8 mouse cellular contexts compared by ENCODE assay signal in genomic region chr3:95494342-95494741, GRCm38 (mm10). TPM values are rescaled to one million over a fixed set of nuclear protein-coding genes. Genes with fewer than 3 reads are reported as not detected.
DNase-seq lines count a peak whose midpoint lies in the region; ATAC-seq and TF ChIP-seq lines count a peak whose summit lies in the region.

No protein-coding gene starts in this region.

- intact Hi-C loops in left cerebral cortex, adult 2 months (cut with DNase I) = no loop called here

- TF ChIP-seq POLR2A in MEL (IDR thresholded peaks at IDR 0.05; ENCODE audit: control insufficient read depth in 1 of 2, insufficient read depth in 1 of 2, low read depth in 1 of 2, low read length in 2 of 2, poor library complexity in 1 of 2) = no peak

- no peaks in the 10 kb centered on the region for H3K9me3 ChIP-seq in intestine, embryonic 14.5 days (ENCODE audit: control insufficient read depth, low read length)
- H3K9me3 ChIP-seq in intestine, embryonic 15.5 days = no peaks in the 10 kb centered on the region
- H3K9me3 ChIP-seq in MEL (replicated peaks; ENCODE audit: insufficient read depth, low read length) = no peaks in the 10 kb centered on the region

- H3K9ac ChIP-seq in intestine, embryonic 14.5 days (ENCODE audit: low read length) = no peak overlapping the region
- no peak overlapping the region for H3K9ac ChIP-seq in intestine, embryonic 15.5 days
- no peak overlapping the region for H3K9ac ChIP-seq in MEL (ENCODE audit: control insufficient read depth, low read depth, low read length, poor library complexity, severe bottlenecking)

- H3K79me2 ChIP-seq in MEL (ENCODE audit: control insufficient read depth, insufficient read depth, low read length, poor library complexity) = no peaks in the 10 kb centered on the region

- WGBS in intestine, embryonic 14.5 days = 64% methylated on average over 6 of the region's 6 CpGs
- WGBS in intestine, embryonic 15.5 days = 63% methylated on average over 6 of the region's 6 CpGs

- no peak for TF ChIP-seq EP300 in MEL (IDR thresholded peaks at IDR 0.05; ENCODE audit: low read depth in 1 of 2, low read length in 2 of 2)

- peak; percentile 75 for DNase-seq in intestine, embryonic 14.5 days (ENCODE audit: low spot score)
- DNase-seq in MEL (ENCODE audit: low read depth, low spot score) = peak; percentile 78
- DNase-seq in cerebellum, adult 9-10 months = peak; percentile 65
- peak; percentile 47 for DNase-seq in gastrocnemius, adult 18-20 months (ENCODE audit: low spot score)
- DNase-seq in left cerebral cortex, adult 2 months (ENCODE audit: extremely low spot score in 1 of 2, low spot score in 2 of 2) = peak; percentile 39 to 46
- DNase-seq in thymus, postnatal 14 days = peak; percentile 40

- H3K36me3 ChIP-seq in intestine, embryonic 14.5 days (ENCODE audit: control insufficient read depth, insufficient read depth, low read length) = peaks cover 72% of the 10 kb centered on the region
- H3K36me3 ChIP-seq in intestine, embryonic 15.5 days = peaks cover 19% of the 10 kb centered on the region
- H3K36me3 ChIP-seq in MEL (ENCODE audit: control insufficient read depth in 1 of 2, insufficient read depth in 2 of 2, low read length in 2 of 2) = peaks cover 0 to 40% of the 10 kb centered on the region in 2 experiments; a peak in 2 of 4 replicates

- no peak overlapping the region for H3K27ac ChIP-seq in intestine, embryonic 14.5 days (ENCODE audit: low read depth)
- H3K27ac ChIP-seq in intestine, embryonic 15.5 days = no peak overlapping the region
- H3K27ac ChIP-seq in MEL (ENCODE audit: control insufficient read depth, low read depth, low read length) = no peak overlapping the region
- H3K27ac ChIP-seq in left cerebral cortex, adult 2 months = peak overlapping the region; percentile 54; the same call in 1 of the 2 replicates

- H3K4me2 ChIP-seq in intestine, embryonic 14.5 days (ENCODE audit: low read length) = no peak overlapping the region
- H3K4me2 ChIP-seq in intestine, embryonic 15.5 days (replicated peaks) = no peak overlapping the region

- no peak overlapping the region for H3K4me3 ChIP-seq in intestine, embryonic 14.5 days (ENCODE audit: low read depth, low read length)
- H3K4me3 ChIP-seq in intestine, embryonic 15.5 days (replicated peaks) = no peak overlapping the region
- no peak overlapping the region for H3K4me3 ChIP-seq in MEL (ENCODE audit: control insufficient read depth in 1 of 2, insufficient read depth in 1 of 2, low read depth in 2 of 2, low read length in 2 of 2)
- no peak overlapping the region for H3K4me3 ChIP-seq in left cerebral cortex, adult 2 months

- no peaks in the 10 kb centered on the region for H3K4me1 ChIP-seq in intestine, embryonic 14.5 days (replicated peaks; ENCODE audit: control insufficient read depth, insufficient read depth, low read length)
- no peaks in the 10 kb centered on the region for H3K4me1 ChIP-seq in intestine, embryonic 15.5 days (replicated peaks)
- no peaks in the 10 kb centered on the region for H3K4me1 ChIP-seq in MEL (ENCODE audit: control insufficient read depth in 1 of 2, insufficient read depth in 2 of 2, low read length in 2 of 2)

- H3K27me3 ChIP-seq in intestine, embryonic 14.5 days (replicated peaks; ENCODE audit: control insufficient read depth, insufficient read depth, low read length) = no peaks in the 10 kb centered on the region
- H3K27me3 ChIP-seq in intestine, embryonic 15.5 days (replicated peaks) = no peaks in the 10 kb centered on the region
- no peaks in the 10 kb centered on the region for H3K27me3 ChIP-seq in MEL (ENCODE audit: control insufficient read depth in 1 of 2, insufficient read depth in 2 of 2, low read length in 2 of 2)

- peak; percentile 93 to 98 (median 93) for TF ChIP-seq CTCF in MEL (IDR thresholded peaks at IDR 0.05 in 2 of 3, conservative IDR thresholded peaks at IDR 0.05 in 1 of 3; ENCODE audit: control insufficient read depth in 1 of 3, insufficient read depth in 1 of 3, low read depth in 2 of 3, low read length in 3 of 3, poor library complexity in 1 of 3, severe bottlenecking in 1 of 3)
- TF ChIP-seq CTCF in left cerebral cortex, adult 2 months (IDR thresholded peaks at IDR 0.05) = peak; percentile 66

- ATAC-seq in intestine, embryonic 14.5 days (replicated peaks; ENCODE audit: low FRiP score, low TSS enrichment, low read depth) = no peak
- ATAC-seq in intestine, embryonic 15.5 days = no peak
- ATAC-seq in megakaryocyte progenitor cell, adult 5-6 weeks (replicated peaks; ENCODE audit: poor library complexity) = peak; percentile 96

- TF ChIP-seq RAD21 in MEL (IDR thresholded peaks at IDR 0.05; ENCODE audit: low read depth, low read length) = peak; percentile 77

TF ChIP-seq in MEL, 35 proteins besides CTCF, POLR2A, EP300 and RAD21:
- TF ChIP-seq SMC3 (IDR thresholded peaks at IDR 0.05; ENCODE audit: low read depth, low read length) (peak; percentile 87), ZC3H11A (IDR thresholded peaks at IDR 0.05; ENCODE audit: low read depth, low read length) (peak; percentile 46), KAT2A (conservative IDR thresholded peaks at IDR 0.05; ENCODE audit: low read depth, low read length) (no peak), ZMIZ1 (IDR thresholded peaks at IDR 0.05; ENCODE audit: low read depth, low read length) (no peak), NRF1 (IDR thresholded peaks at IDR 0.05; ENCODE audit: insufficient read depth, low read depth, low read length, poor library complexity, severe bottlenecking) (no peak)

RNA-seq across cellular contexts. Expression of gene Ctsk, which starts 4.7 kb away (rescaled TPM):
- 8.1 and 9.3 TPM in 2 replicates for polyA plus RNA-seq in intestine, embryonic 14.5 days (2014; fragmentation: Nextera tagmentation; extraction: Ambion mirVana)
- polyA plus RNA-seq in intestine, embryonic 15.5 days (2015; fragmentation: Nextera tagmentation; extraction: Ambion mirVana) = 8.5 and 9.5 TPM in 2 replicates
- 0.08 TPM in 1 of 2 replicates, not detected in the other for total RNA-seq in MEL (2012; rRNA removed)
- under 1 TPM in 1 of 2 experiments, not detected in 1; 0.10 TPM for polyA plus RNA-seq in MEL (2012; ENCODE audit: insufficient read depth in 1 of 2, insufficient read length in 2 of 2, low read depth in 1 of 2, low replicate concordance in 2 of 2, missing spikeins in 1 of 2)
- 1 to 10 TPM; 3.2 to 4.6 TPM for total RNA-seq in gastrocnemius, adult 18-20 months (2021)
- 1 to 10 TPM; 4.3 to 5.5 TPM for total RNA-seq in left cerebral cortex, adult 2 months (2021)
- total RNA-seq in megakaryocyte progenitor cell, adult 5-6 weeks (2015) = 0.17 and 0.49 TPM in 2 replicates
- not detected in 2 replicates for total RNA-seq in megakaryocyte progenitor cell, adult 5-6 weeks (2017)

RNA-seq across cellular contexts. Expression of gene Ctss, which starts 32.2 kb away (rescaled TPM):
- 22.4 and 26.6 TPM in 2 replicates for polyA plus RNA-seq in intestine, embryonic 14.5 days (2014; fragmentation: Nextera tagmentation; extraction: Ambion mirVana)
- 28.2 and 29.6 TPM in 2 replicates for polyA plus RNA-seq in intestine, embryonic 15.5 days (2015; fragmentation: Nextera tagmentation; extraction: Ambion mirVana)
- total RNA-seq in MEL (2012; rRNA removed) = not detected in 2 replicates
- not detected for polyA plus RNA-seq in MEL (2012; ENCODE audit: insufficient read depth in 1 of 2, insufficient read length in 2 of 2, low read depth in 1 of 2, low replicate concordance in 2 of 2, missing spikeins in 1 of 2)
- total RNA-seq in gastrocnemius, adult 18-20 months (2021) = 1 to 10 TPM; 2.2 to 4.0 TPM
- 10 to 100 TPM; 55.2 to 56.9 TPM for total RNA-seq in left cerebral cortex, adult 2 months (2021)
- total RNA-seq in megakaryocyte progenitor cell, adult 5-6 weeks (2015) = 43.7 and 64.7 TPM in 2 replicates
- total RNA-seq in megakaryocyte progenitor cell, adult 5-6 weeks (2017) = 73.6 and 105 TPM in 2 replicates

Comparison
In these comparisons a context has a peak if more than half of its experiments do, and no peak if none do; other contexts are left out.
1. RNA of gene Ctss, which starts 32.2 kb away (total RNA-seq): 43.7 to 105 TPM in megakaryocyte progenitor cell, adult 5-6 weeks and 55.2 to 56.9 TPM in left cerebral cortex, adult 2 months; 2.2 to 4.0 TPM in gastrocnemius, adult 18-20 months and not detected in MEL; every median in the first group is over 4 times any median in the second.
2. Peak in every context shown above with its lines, with median percentiles within 50 percentile points of each other: DNase-seq.